Mouse (Mus musculus): Measurements from ENCODE around the gene Il6st. TPM values are rescaled to one million over a fixed set of nuclear protein-coding genes. Genes with fewer than 3 reads are reported as not detected.
A peak's percentile ranks its signal among the peaks of the same experiment; 100 is the strongest.
"Not testable (repeated sequence)": the region's sequence is repeated elsewhere in the genome, so short reads cannot be mapped to it uniquely, and the experiment has no call there.

Gene Il6st
- total and polyA plus RNA-seq, 2 experiments from 2014 or later = 20.2 to 37.4 TPM

DNA sequence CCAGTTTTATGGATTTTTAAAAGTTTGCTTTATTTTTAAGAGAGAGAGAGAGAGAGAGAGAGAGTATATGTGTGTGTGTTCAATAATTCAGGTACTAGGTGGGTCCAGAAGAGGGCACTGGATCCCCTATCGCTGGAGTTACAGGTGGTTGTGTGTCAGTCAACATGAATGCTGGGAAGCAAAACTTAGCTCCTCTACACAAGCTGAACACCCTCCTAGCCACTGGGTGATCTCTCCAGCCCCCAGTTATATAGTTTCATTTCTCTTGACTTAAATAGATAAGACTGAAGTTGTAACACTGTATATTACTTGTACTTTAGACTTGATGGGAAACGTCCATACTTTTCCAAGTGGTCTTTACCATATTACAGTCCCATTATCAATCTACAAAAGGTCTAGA, 39.7 kb upstream of the Il6st start:
- WGBS = 91% methylated on average over 2 of the region's 2 CpGs
- TF ChIP-seq CTCF (IDR thresholded peaks at IDR 0.05; ENCODE audit: low read depth) = no peak

DNA sequence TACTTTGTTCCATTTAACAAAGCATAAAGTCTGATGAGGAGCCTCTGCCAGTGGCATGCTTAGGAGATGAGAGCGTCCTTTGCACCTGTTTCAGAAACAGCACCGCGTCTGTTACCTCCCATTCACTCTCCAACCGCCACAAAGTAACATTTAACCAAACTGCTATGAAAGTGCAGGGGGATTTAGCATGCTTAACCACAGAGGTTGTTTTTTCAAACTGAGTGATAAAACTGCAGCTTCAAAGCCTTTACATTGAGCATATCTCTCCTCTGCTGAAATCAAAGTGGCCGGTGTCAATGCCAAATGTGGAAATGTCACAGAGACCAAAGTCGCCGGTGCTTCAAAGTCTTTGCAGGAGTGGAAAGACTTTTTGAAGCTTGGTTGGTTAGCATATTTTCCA, 39.2 kb upstream of the Il6st start:
- no peak overlapping the region for H3K9ac ChIP-seq (replicated peaks; ENCODE audit: low read length)
- 93% methylated on average over 7 of the region's 7 CpGs for WGBS
- H3K27ac ChIP-seq = no peak overlapping the region
- no peak overlapping the region for H3K4me3 ChIP-seq (ENCODE audit: low read length)
- no peaks in the 10 kb centered on the region for H3K36me3 ChIP-seq (ENCODE audit: insufficient read depth, low read length)
- no peak for TF ChIP-seq CTCF (IDR thresholded peaks at IDR 0.05; ENCODE audit: low read depth)
- H3K4me1 ChIP-seq (ENCODE audit: insufficient read depth, low read length) = no peaks in the 10 kb centered on the region
- no peaks in the 10 kb centered on the region for H3K9me3 ChIP-seq (ENCODE audit: low read length)
- ATAC-seq (no peak), DNase-seq (ENCODE audit: low spot score) (no peak)
- no peak overlapping the region for H3K4me2 ChIP-seq (ENCODE audit: low read depth, low read length)
- no peaks in the 10 kb centered on the region for H3K27me3 ChIP-seq (ENCODE audit: insufficient read depth, low read length)

More for the DNA sequence above, 39.7 kb upstream of the Il6st start:
- Histone ChIP-seq H3K9me3 (ENCODE audit: low read length) (no peaks in the 10 kb centered on the region), H3K4me1 (ENCODE audit: insufficient read depth, low read length) (no peaks in the 10 kb centered on the region), H3K27ac (no peak overlapping the region), H3K4me2 (ENCODE audit: low read depth, low read length) (no peak overlapping the region), H3K4me3 (ENCODE audit: low read length) (no peak overlapping the region), H3K36me3 (ENCODE audit: insufficient read depth, low read length) (no peaks in the 10 kb centered on the region), H3K27me3 (ENCODE audit: insufficient read depth, low read length) (no peaks in the 10 kb centered on the region), H3K9ac (replicated peaks; ENCODE audit: low read length) (no peak overlapping the region)
- DNase-seq (ENCODE audit: low spot score) (no peak), ATAC-seq (no peak)

DNA sequence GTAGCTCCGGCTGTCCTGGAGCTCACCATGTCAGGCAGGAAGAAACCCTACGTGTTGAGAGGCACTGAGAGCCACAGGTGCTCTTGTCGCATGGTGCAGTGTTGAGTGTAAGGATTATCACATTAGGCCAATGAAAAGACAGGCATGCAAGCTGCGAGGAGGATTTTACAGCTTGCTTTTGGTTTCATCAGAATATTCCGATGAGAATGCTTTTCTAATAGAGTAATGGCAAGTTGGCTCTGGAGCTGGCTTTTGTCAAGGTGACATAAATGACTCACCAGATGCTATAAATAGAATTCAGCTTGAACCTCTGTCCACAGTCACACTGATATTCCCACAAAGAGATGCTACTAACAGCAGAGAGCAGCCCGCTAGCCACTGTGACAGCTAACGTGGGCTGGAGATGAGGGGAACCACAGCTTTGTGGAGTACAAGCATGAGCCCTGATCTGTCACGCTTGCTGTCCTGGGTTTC, 38.7 kb upstream of the Il6st start:
- Histone ChIP-seq H3K27me3 (ENCODE audit: insufficient read depth, low read length) (no peaks in the 10 kb centered on the region), H3K4me2 (ENCODE audit: low read depth, low read length) (no peak overlapping the region), H3K4me3 (ENCODE audit: low read length) (no peak overlapping the region), H3K4me1 (ENCODE audit: insufficient read depth, low read length) (no peaks in the 10 kb centered on the region), H3K36me3 (ENCODE audit: insufficient read depth, low read length) (no peaks in the 10 kb centered on the region), H3K27ac (no peak overlapping the region), H3K9ac (replicated peaks; ENCODE audit: low read length) (no peak overlapping the region), H3K9me3 (ENCODE audit: low read length) (no peaks in the 10 kb centered on the region)
- no peak for ATAC-seq
- WGBS = 69% methylated on average over 8 of the region's 8 CpGs
- peak; percentile 6 for DNase-seq (ENCODE audit: low spot score)
- no peak for TF ChIP-seq CTCF (IDR thresholded peaks at IDR 0.05; ENCODE audit: low read depth)

DNA sequence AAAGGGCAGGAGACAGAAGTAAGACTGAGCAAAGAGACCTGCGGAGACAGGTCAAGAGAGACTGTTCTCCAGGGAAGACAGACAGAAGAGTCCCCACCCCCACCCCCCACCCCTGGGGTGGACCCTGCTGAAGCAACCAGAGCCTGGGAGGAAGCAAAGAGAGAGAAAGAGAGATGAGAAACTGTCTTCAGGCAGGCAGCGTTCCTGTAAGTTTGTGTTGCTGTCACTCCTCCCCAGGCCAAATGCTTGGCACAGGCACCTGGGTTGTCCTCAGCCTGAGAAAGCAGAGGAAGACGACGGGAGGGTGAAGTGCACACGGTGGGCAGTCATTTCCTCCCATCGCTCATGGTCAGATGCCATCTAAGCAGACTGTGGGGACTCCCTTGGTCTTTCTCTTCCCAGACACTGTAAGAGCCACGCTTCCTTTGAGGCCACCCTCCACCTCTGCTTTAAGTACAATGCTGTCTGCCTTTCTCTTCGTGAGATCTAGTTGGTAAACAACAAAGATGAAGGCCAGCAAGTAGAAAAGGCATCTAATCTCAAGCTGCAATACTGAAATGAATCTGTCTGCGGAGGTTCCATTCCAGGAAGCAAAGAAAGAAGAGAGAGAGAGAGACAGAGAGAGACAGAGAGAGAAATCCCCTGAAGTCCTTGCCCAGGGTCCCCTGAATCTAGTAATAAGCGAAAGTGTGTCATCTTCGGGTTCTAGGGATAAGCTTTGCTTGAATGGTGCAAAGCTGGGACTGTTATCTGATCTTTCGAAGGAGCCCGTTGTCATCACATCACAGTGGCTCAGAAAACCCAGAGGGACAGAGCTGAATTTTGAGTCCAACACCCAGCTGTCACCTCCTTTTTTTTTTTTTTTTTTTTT, 37.4 kb upstream of the Il6st start:
- no peaks in the 10 kb centered on the region for H3K9me3 ChIP-seq (ENCODE audit: low read length)
- 72% methylated on average over 13 of the region's 13 CpGs for WGBS

DNA sequence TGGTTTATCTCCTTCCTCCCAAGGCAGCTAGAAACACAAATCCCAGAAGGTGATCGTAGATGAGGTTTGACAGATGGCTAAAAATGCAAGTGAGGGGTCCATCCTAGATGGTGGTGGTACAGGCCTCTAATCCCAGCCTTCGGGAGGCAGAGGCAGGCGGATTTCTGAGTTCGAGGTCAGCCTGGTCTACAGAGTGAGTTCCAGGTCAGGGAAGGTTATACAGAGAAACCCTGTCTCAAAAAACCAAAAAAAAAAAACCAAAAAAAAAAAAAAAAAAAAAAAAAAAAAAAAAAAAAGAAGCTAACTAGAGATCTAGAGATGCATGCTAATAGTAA, 36.8 kb upstream of the Il6st start:
- not testable (repeated sequence) for H3K9me3 ChIP-seq (ENCODE audit: low read length); H3K9ac ChIP-seq (replicated peaks; ENCODE audit: low read length); H3K27ac ChIP-seq; DNase-seq (ENCODE audit: low spot score); H3K4me1 ChIP-seq (ENCODE audit: insufficient read depth, low read length); ATAC-seq; H3K4me2 ChIP-seq (ENCODE audit: low read depth, low read length); H3K4me3 ChIP-seq (ENCODE audit: low read length); H3K27me3 ChIP-seq (ENCODE audit: insufficient read depth, low read length); H3K36me3 ChIP-seq (ENCODE audit: insufficient read depth, low read length)
- WGBS = 90% methylated on average over 4 of the region's 4 CpGs

More for the DNA sequence above, 37.4 kb upstream of the Il6st start:
- no peak for ATAC-seq
- no peaks in the 10 kb centered on the region for H3K27me3 ChIP-seq (ENCODE audit: insufficient read depth, low read length)
- no peak for DNase-seq (ENCODE audit: low spot score)
- no peaks in the 10 kb centered on the region for H3K4me1 ChIP-seq (ENCODE audit: insufficient read depth, low read length)
- no peaks in the 10 kb centered on the region for H3K36me3 ChIP-seq (ENCODE audit: insufficient read depth, low read length)
- no peak overlapping the region for H3K4me2 ChIP-seq (ENCODE audit: low read depth, low read length)
- no peak for TF ChIP-seq CTCF (IDR thresholded peaks at IDR 0.05; ENCODE audit: low read depth)
- H3K27ac ChIP-seq = no peak overlapping the region
- no peak overlapping the region for H3K4me3 ChIP-seq (ENCODE audit: low read length)
- no peak overlapping the region for H3K9ac ChIP-seq (replicated peaks; ENCODE audit: low read length)

DNA sequence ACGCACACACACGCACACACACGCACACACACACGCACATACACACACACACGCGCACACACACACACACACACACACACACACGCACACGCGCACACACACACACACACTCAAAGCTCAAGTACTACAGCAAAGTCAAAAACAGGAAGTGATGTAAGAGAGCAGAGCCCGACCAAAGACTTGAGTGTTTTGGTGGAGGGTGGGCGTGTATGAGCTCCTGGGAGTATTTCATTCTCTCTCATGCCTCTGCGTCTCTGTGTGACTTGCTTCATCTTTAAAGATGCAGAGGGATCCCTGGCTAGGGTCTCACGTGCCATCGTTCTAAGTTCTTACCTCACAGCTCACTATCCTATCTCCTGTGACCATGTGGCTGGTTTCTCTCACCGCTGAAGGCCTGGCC, 36.3 kb upstream of the Il6st start:
- Histone ChIP-seq H3K27me3 (ENCODE audit: insufficient read depth, low read length) (no peaks in the 10 kb centered on the region), H3K4me3 (ENCODE audit: low read length) (no peak overlapping the region), H3K9me3 (ENCODE audit: low read length) (no peaks in the 10 kb centered on the region), H3K4me1 (ENCODE audit: insufficient read depth, low read length) (no peaks in the 10 kb centered on the region), H3K9ac (replicated peaks; ENCODE audit: low read length) (no peak overlapping the region), H3K27ac (no peak overlapping the region), H3K4me2 (ENCODE audit: low read depth, low read length) (no peak overlapping the region), H3K36me3 (ENCODE audit: insufficient read depth, low read length) (no peaks in the 10 kb centered on the region)
- no peak for TF ChIP-seq CTCF (IDR thresholded peaks at IDR 0.05; ENCODE audit: low read depth)
- ATAC-seq = no peak
- no peak for DNase-seq (ENCODE audit: low spot score)
- WGBS = 91% methylated on average over 15 of the region's 15 CpGs

DNA sequence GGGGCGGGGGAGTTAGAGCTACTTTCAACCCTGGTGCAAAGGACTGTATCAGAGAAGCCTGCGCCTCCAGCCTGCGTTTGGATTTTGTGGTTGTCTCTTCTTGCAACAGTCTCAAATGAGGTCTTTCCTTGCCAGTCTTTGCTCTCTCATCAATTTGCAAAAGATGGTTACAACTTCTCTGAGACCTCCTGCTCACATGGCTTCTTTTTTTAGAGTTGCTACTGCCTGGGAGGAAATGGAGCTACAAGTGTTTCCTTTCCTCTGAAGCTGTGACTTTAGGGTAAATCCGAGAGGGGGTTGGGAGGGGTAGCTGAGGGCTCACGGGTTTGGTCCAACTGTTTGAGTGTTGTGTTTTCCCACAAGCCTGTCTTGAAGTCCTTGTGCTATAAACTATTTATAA, 30.6 kb upstream of the Il6st start:
- no peak for ATAC-seq
- Histone ChIP-seq H3K9me3 (ENCODE audit: low read length) (no peaks in the 10 kb centered on the region), H3K4me1 (ENCODE audit: insufficient read depth, low read length) (no peaks in the 10 kb centered on the region), H3K36me3 (ENCODE audit: insufficient read depth, low read length) (no peaks in the 10 kb centered on the region), H3K4me3 (ENCODE audit: low read length) (no peak overlapping the region), H3K4me2 (ENCODE audit: low read depth, low read length) (no peak overlapping the region), H3K27me3 (ENCODE audit: insufficient read depth, low read length) (no peaks in the 10 kb centered on the region), H3K9ac (replicated peaks; ENCODE audit: low read length) (no peak overlapping the region), H3K27ac (no peak overlapping the region)
- DNase-seq (ENCODE audit: low spot score) = no peak
- 81% methylated on average over 5 of the region's 5 CpGs for WGBS
- TF ChIP-seq CTCF (IDR thresholded peaks at IDR 0.05; ENCODE audit: low read depth) = no peak
